Mouse (Mus musculus): ENCODE results near the gene D630003M21Rik. TPM values are rescaled to one million over a fixed set of nuclear protein-coding genes. Genes with fewer than 3 reads are reported as not detected.

The D630003M21Rik gene
- polyA plus RNA-seq, 2 experiments = 12.7 to 19.2 TPM

DNA sequence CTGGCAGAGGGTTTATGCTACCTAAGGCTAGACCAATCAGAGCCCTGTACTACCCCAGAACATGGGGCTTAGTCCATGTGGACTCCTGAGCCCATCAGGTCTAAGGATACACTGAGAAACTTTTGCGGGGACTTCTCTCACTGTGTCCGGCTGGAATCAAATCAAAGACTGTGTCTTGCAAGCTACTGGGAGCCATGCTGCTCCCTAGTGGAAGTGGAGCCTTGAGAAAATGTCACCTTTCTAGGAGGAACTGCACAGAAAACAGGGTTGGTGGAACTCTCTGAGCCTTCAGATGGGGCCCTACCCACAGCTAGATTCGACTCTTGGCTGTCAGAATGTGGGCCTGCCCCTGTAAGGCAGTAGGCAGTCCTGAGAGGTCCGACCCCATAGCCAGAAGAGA is 18.5 kb downstream of the D630003M21Rik start:
- H3K9me3 ChIP-seq (ENCODE audit: control insufficient read depth, low read length) = no peaks in the 10 kb centered on the region
- ATAC-seq (ENCODE audit: low FRiP score, low read depth) = no peak
- WGBS = 45% methylated on average over 4 of the region's 4 CpGs
- H3K27ac ChIP-seq (replicated peaks; ENCODE audit: low read depth, low read length) = no peak overlapping the region
- no peak for DNase-seq (ENCODE audit: low spot score)
- TF ChIP-seq POLR2A (IDR thresholded peaks at IDR 0.05; ENCODE audit: borderline replicate concordance, extremely low read depth, insufficient read depth, insufficient read length) = no peak
- no peak overlapping the region for H3K4me2 ChIP-seq (replicated peaks; ENCODE audit: low read depth, low read length, severe bottlenecking)
- H3K27me3 ChIP-seq (ENCODE audit: control insufficient read depth, insufficient read depth, low read length) = no peaks in the 10 kb centered on the region
- peaks cover 11% of the 10 kb centered on the region; the same call in 1 of the 2 replicates for H3K4me1 ChIP-seq (ENCODE audit: control insufficient read depth, insufficient read depth, low read length)
- H3K4me3 ChIP-seq (replicated peaks; ENCODE audit: low read length) = no peak overlapping the region
- no peak overlapping the region for H3K9ac ChIP-seq (ENCODE audit: low read depth, low read length, severe bottlenecking)
- H3K36me3 ChIP-seq (ENCODE audit: control insufficient read depth, insufficient read depth, low read length) = peaks cover 43% of the 10 kb centered on the region

DNA sequence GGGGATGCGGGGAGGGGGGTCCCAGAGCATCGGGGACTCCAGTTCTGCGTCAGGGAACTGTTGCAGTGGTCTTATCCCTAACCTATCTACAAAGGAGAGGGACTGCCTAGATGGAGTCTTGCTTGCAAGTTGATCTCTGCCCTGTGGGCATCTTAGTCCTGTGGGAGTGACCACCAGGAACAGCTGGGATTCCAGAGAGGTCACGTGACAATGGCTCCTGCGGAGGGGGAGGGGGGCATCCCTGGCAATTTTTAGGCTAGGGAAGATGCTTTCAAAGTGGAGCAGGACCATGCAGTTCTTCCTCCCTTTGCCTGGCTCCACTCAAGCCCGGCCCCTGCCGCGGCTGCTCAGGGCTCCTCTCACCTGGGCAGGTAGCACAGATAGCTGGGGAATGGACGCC is 19.2 kb downstream of the D630003M21Rik start:
- ATAC-seq (ENCODE audit: low FRiP score, low read depth) (no peak), DNase-seq (ENCODE audit: low spot score) (no peak)
- 47% methylated on average over 9 of the region's 9 CpGs for WGBS
- no peak for TF ChIP-seq POLR2A (IDR thresholded peaks at IDR 0.05; ENCODE audit: borderline replicate concordance, extremely low read depth, insufficient read depth, insufficient read length)
- Histone ChIP-seq H3K36me3 (ENCODE audit: control insufficient read depth, insufficient read depth, low read length) (peaks cover 35% of the 10 kb centered on the region), H3K9me3 (ENCODE audit: control insufficient read depth, low read length) (no peaks in the 10 kb centered on the region), H3K4me3 (replicated peaks; ENCODE audit: low read length) (no peak overlapping the region), H3K4me2 (replicated peaks; ENCODE audit: low read depth, low read length, severe bottlenecking) (no peak overlapping the region), H3K9ac (ENCODE audit: low read depth, low read length, severe bottlenecking) (no peak overlapping the region), H3K27ac (replicated peaks; ENCODE audit: low read depth, low read length) (no peak overlapping the region), H3K4me1 (ENCODE audit: control insufficient read depth, insufficient read depth, low read length) (peaks cover 8% of the 10 kb centered on the region; the same call in 1 of the 2 replicates), H3K27me3 (ENCODE audit: control insufficient read depth, insufficient read depth, low read length) (no peaks in the 10 kb centered on the region)

DNA sequence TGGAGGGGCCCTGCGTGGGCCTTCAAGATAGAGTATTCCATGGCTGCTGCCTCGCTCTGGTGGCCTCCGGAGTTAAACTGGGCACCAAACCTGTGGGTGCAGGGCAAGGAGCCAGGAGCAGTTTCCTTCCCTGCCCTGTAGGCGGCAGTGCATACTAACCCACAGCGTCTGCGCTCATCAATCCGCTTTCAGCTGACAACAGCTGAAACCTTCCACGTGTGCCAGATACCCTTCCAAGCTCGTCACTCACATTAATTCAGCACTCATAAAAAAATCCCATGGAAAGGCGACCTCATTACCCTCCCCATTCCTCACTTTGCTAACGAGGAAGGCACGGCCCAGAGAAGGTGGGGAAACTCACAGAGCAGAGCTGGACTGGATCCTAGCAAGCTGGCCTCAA is 21.2 kb downstream of the D630003M21Rik start:
- Histone ChIP-seq H3K4me3 (replicated peaks; ENCODE audit: low read length) (no peak overlapping the region), H3K4me2 (replicated peaks; ENCODE audit: low read depth, low read length, severe bottlenecking) (no peak overlapping the region), H3K27me3 (ENCODE audit: control insufficient read depth, insufficient read depth, low read length) (no peaks in the 10 kb centered on the region), H3K9me3 (ENCODE audit: control insufficient read depth, low read length) (no peaks in the 10 kb centered on the region), H3K9ac (ENCODE audit: low read depth, low read length, severe bottlenecking) (no peak overlapping the region), H3K27ac (replicated peaks; ENCODE audit: low read depth, low read length) (no peak overlapping the region), H3K4me1 (ENCODE audit: control insufficient read depth, insufficient read depth, low read length) (peaks cover 8% of the 10 kb centered on the region; the same call in 1 of the 2 replicates), H3K36me3 (ENCODE audit: control insufficient read depth, insufficient read depth, low read length) (peaks cover 21% of the 10 kb centered on the region)
- DNase-seq (ENCODE audit: low spot score) (peak; percentile 75), ATAC-seq (ENCODE audit: low FRiP score, low read depth) (peak; percentile 48; the same call in 1 of the 2 replicates)
- TF ChIP-seq POLR2A (IDR thresholded peaks at IDR 0.05; ENCODE audit: borderline replicate concordance, extremely low read depth, insufficient read depth, insufficient read length) = no peak
- 9% methylated on average over 12 of the region's 12 CpGs for WGBS

DNA sequence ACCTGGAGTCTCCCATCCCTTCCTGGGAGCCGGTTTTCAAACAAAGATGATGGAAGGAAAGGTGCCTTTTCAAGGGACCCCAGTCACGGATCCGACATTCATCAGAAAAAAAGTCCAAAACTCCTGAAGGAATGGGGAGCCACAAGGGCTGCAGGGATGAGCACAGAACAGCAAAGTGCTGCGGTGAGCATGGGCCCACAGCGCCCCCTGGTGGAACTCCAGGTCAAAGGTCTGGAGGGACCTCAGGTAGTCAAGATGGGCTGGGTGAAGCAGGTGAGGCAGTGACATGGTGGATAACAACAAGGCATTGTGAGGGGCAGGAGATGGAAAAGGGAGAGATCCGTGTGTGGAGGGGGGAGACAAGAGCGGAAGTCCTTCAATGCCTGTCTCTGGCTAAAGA is 24.9 kb downstream of the D630003M21Rik start:
- peak; percentile 50; the same call in 1 of the 2 replicates for ATAC-seq (ENCODE audit: low FRiP score, low read depth)
- WGBS = 8% methylated on average over 7 of the region's 7 CpGs
- TF ChIP-seq POLR2A (IDR thresholded peaks at IDR 0.05; ENCODE audit: borderline replicate concordance, extremely low read depth, insufficient read depth, insufficient read length) = peak; percentile 16; the same call in 1 of the 2 replicates
- Histone ChIP-seq H3K27ac (replicated peaks; ENCODE audit: low read depth, low read length) (no peak overlapping the region), H3K27me3 (ENCODE audit: control insufficient read depth, insufficient read depth, low read length) (no peaks in the 10 kb centered on the region), H3K9me3 (ENCODE audit: control insufficient read depth, low read length) (no peaks in the 10 kb centered on the region), H3K36me3 (ENCODE audit: control insufficient read depth, insufficient read depth, low read length) (peaks cover 50% of the 10 kb centered on the region), H3K4me1 (ENCODE audit: control insufficient read depth, insufficient read depth, low read length) (no peaks in the 10 kb centered on the region; the same call in 1 of the 2 replicates), H3K9ac (ENCODE audit: low read depth, low read length, severe bottlenecking) (no peak overlapping the region), H3K4me2 (replicated peaks; ENCODE audit: low read depth, low read length, severe bottlenecking) (no peak overlapping the region), H3K4me3 (replicated peaks; ENCODE audit: low read length) (no peak overlapping the region)
- DNase-seq (ENCODE audit: low spot score) = peak; percentile 68

DNA sequence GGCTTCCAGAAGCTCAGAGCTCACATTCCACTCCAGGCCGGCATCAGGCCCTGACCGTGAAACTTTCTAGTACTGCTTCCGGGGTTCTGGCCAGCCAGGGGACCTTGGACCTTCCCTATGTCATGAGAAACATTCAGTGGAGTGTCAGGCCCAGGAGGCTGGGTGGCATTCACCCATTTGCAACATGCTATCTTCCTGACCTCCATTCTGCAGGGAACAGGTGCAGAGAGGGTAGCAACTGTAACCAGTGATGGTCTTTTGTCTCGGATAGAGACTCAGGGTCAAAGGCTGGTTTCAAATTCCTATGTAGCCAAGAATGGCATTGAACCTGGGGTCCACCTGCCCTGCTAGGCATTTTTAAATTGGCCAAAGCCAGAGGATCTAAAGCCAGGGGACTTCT is 25.3 kb downstream of the D630003M21Rik start:
- H3K9ac ChIP-seq (ENCODE audit: low read depth, low read length, severe bottlenecking) = no peak overlapping the region
- no peaks in the 10 kb centered on the region for H3K9me3 ChIP-seq (ENCODE audit: control insufficient read depth, low read length)
- no peaks in the 10 kb centered on the region for H3K27me3 ChIP-seq (ENCODE audit: control insufficient read depth, insufficient read depth, low read length)
- 86% methylated on average over 4 of the region's 4 CpGs for WGBS
- no peak overlapping the region for H3K4me3 ChIP-seq (replicated peaks; ENCODE audit: low read length)
- DNase-seq (ENCODE audit: low spot score) (no peak), ATAC-seq (ENCODE audit: low FRiP score, low read depth) (no peak)
- H3K4me2 ChIP-seq (replicated peaks; ENCODE audit: low read depth, low read length, severe bottlenecking) = no peak overlapping the region
- no peak overlapping the region for H3K27ac ChIP-seq (replicated peaks; ENCODE audit: low read depth, low read length)
- H3K36me3 ChIP-seq (ENCODE audit: control insufficient read depth, insufficient read depth, low read length) = peaks cover 50% of the 10 kb centered on the region
- no peak for TF ChIP-seq POLR2A (IDR thresholded peaks at IDR 0.05; ENCODE audit: borderline replicate concordance, extremely low read depth, insufficient read depth, insufficient read length)
- H3K4me1 ChIP-seq (ENCODE audit: control insufficient read depth, insufficient read depth, low read length) = no peaks in the 10 kb centered on the region; the same call in 1 of the 2 replicates

DNA sequence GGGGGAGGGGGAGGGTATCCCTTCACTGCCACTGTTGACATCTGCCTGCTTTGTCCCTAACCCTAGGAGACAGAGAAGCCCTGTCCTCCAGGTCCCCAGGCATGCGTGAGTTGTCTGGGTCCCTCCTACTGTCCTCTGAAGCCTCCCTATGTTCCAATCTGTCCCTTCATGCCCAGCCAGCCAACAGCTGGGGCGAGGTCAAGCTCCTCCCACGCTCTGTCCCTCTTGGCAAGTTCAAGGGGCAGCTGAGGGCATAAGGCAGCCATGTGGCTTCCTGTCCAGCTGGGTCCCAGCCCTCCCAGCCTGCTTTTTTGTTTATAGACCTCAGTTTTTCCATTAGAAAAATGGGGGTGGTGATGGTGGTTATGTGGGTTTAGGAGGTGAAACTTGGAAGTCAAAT is 29.7 kb downstream of the D630003M21Rik start:
- no peak overlapping the region for H3K27ac ChIP-seq (replicated peaks; ENCODE audit: low read depth, low read length)
- DNase-seq (ENCODE audit: low spot score) = no peak
- no peaks in the 10 kb centered on the region for H3K9me3 ChIP-seq (ENCODE audit: control insufficient read depth, low read length)
- no peak for ATAC-seq (ENCODE audit: low FRiP score, low read depth)
- H3K27me3 ChIP-seq (ENCODE audit: control insufficient read depth, insufficient read depth, low read length) = no peaks in the 10 kb centered on the region
- WGBS = 53% methylated on average over 3 of the region's 3 CpGs
- no peaks in the 10 kb centered on the region for H3K4me1 ChIP-seq (ENCODE audit: control insufficient read depth, insufficient read depth, low read length)
- TF ChIP-seq POLR2A (IDR thresholded peaks at IDR 0.05; ENCODE audit: borderline replicate concordance, extremely low read depth, insufficient read depth, insufficient read length) = no peak
- no peak overlapping the region for H3K4me3 ChIP-seq (replicated peaks; ENCODE audit: low read length)
- H3K36me3 ChIP-seq (ENCODE audit: control insufficient read depth, insufficient read depth, low read length) = peaks cover 70% of the 10 kb centered on the region
- no peak overlapping the region for H3K4me2 ChIP-seq (replicated peaks; ENCODE audit: low read depth, low read length, severe bottlenecking)
- H3K9ac ChIP-seq (ENCODE audit: low read depth, low read length, severe bottlenecking) = no peak overlapping the region

Data from limb, embryonic 14.5 days (tissue).